Mouse (Mus musculus) megakaryocyte, embryonic 14.5 days (primary cell): Measurements from ENCODE around the gene Col4a6. TPM values are rescaled to one million over a fixed set of nuclear protein-coding genes. Genes with fewer than 3 reads are reported as not detected.

Experiments used
- H3K27me3 ChIP-seq: replicated peaks from 2 replicates; pipeline ENCODE3; 2012; ENCODE audit warnings: inconsistent platforms
- H3K36me3 ChIP-seq: replicated peaks from 2 replicates; pipeline ENCODE3; 2012; ENCODE audit warnings: low read length, inconsistent platforms, mixed read lengths
- H3K4me1 ChIP-seq: 2 replicates; pipeline ENCODE4 v1.6.1; 2012; ENCODE audit warnings: inconsistent platforms
- H3K4me3 ChIP-seq: replicated peaks from 2 replicates; pipeline ENCODE3; 2012; ENCODE audit warnings: moderate library complexity, mild to moderate bottlenecking, inconsistent platforms
- H3K9me3 ChIP-seq: 2 replicates; pipeline ENCODE4 v1.6.1; 2012; ENCODE audit warnings: inconsistent platforms
- FLI1 ChIP-seq: IDR thresholded peaks from 2 replicates; pipeline ENCODE4 v1.6.1; 2012; ENCODE audit warnings: low read length, inconsistent platforms, mixed read lengths
- GATA1 ChIP-seq: IDR thresholded peaks from 3 replicates; pipeline ENCODE4 v1.6.1; 2012; ENCODE audit warnings: mixed read lengths, low read length, inconsistent platforms, borderline replicate concordance
- polyA plus RNA-seq: library from polyadenylated mRNA; stranded (reverse); fragments of >175 nt; gene quantifications from 2 replicates; pipeline ENCODE4 v1.2.3, GENCODE M21; 2012; ENCODE audit warnings: low replicate concordance; ENCODE audit not compliant: insufficient read depth

Col4a6 gene
- polyA plus RNA-seq, 1 experiment, result 0.34 TPM

DNA sequence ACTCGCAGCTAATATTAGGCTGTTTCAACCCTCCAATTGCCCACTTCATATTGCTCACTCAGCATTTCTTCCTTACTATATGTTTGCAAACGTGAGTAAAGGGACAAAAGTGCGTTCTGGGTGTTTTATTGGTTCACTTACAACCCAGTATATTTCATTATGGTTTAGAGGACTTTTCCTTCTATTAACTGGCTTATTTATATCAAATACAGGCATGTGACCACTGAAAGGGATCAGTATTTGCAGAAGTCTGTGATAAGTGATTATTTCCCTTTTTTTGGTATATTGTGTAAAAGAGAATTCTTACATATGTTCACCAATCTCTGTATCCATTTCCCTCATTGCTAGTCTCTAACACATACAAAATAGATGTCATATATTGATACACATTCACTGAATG lies 313.5 kb downstream of the Col4a6 start:
- Histone ChIP-seq H3K4me3 (no peak overlapping the region), H3K4me1 (peaks cover 9% of the 10 kb centered on the region), H3K27me3 (peaks cover 2% of the 10 kb centered on the region), H3K36me3 (peaks cover 35% of the 10 kb centered on the region), H3K9me3 (no peaks in the 10 kb centered on the region)
- TF ChIP-seq GATA1, result no peak

DNA sequence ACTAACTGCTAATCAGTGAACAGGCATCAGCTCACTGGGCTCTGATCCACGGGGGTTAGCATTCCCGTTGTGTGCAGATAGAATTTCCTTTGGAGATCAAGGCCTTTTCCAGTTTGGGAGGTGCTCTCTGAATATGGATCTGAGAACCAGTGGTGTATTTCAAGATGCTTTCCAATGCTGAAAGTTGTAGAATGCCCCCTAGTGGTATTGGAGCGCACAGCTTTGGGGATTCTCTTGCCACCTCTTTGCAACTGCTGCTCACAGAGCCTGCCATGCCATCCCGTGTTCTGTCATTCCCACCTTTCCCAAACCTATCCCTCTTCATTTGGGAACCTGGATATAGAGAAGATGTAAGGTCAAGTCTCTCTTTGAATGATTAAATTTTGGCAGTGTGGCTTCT lies 315.7 kb downstream of the Col4a6 start:
- no peaks in the 10 kb centered on the region for H3K9me3 ChIP-seq
- H3K36me3 ChIP-seq, result peaks cover 41% of the 10 kb centered on the region
- H3K4me1 ChIP-seq, result peaks cover 17% of the 10 kb centered on the region
- H3K27me3 ChIP-seq, result peaks cover 12% of the 10 kb centered on the region
- TF ChIP-seq GATA1 (no peak), FLI1 (no peak)
- no peak overlapping the region for H3K4me3 ChIP-seq

DNA sequence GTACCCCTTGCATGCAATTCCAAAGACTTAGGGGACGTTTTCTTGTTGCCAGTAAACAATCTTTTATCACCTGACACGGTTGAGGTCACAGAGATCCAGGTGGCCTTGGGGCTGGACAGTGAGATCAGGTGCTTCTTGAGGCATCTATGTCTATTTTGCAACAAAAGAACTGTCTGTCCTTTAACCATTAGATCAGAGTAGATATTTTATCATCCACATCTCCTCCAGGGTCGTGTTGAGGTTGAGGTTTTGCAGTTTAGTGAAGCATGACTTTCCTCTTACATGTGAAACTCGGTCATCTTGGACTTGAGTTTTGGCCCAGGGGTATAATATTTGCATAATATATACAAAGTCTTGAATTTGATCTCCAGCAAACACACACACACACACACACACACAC lies 316.2 kb downstream of the Col4a6 start:
- TF ChIP-seq GATA1 (no peak), FLI1 (no peak)
- H3K36me3 ChIP-seq, result peaks cover 47% of the 10 kb centered on the region
- H3K4me1 ChIP-seq, result peaks cover 17% of the 10 kb centered on the region
- H3K9me3 ChIP-seq, result no peaks in the 10 kb centered on the region
- H3K27me3 ChIP-seq, result peaks cover 17% of the 10 kb centered on the region
- H3K4me3 ChIP-seq, result no peak overlapping the region

DNA sequence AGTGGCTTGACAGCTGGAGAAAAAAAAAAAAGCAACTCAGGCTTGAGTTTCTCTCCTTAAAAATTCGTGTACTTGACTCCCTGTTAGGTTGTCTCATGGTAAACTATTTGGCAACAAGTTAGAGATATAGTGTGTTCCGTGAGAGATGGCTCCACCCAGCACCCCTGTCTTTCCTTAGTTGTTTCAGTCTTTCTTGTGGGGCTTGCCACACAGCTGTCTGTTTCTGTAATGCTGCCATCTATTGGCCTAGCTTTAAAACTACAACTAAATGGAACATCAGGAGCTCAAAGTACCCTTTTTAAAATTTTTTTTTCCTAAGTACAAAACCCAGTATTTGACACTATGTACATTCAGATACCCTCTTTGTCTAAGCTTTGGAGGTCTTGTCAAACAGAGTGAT lies 317.2 kb downstream of the Col4a6 start:
- Histone ChIP-seq H3K36me3 (peaks cover 50% of the 10 kb centered on the region), H3K4me3 (no peak overlapping the region), H3K9me3 (no peaks in the 10 kb centered on the region), H3K27me3 (peaks cover 26% of the 10 kb centered on the region), H3K4me1 (peaks cover 17% of the 10 kb centered on the region)
- no peak for TF ChIP-seq FLI1
- TF ChIP-seq GATA1, result no peak

DNA sequence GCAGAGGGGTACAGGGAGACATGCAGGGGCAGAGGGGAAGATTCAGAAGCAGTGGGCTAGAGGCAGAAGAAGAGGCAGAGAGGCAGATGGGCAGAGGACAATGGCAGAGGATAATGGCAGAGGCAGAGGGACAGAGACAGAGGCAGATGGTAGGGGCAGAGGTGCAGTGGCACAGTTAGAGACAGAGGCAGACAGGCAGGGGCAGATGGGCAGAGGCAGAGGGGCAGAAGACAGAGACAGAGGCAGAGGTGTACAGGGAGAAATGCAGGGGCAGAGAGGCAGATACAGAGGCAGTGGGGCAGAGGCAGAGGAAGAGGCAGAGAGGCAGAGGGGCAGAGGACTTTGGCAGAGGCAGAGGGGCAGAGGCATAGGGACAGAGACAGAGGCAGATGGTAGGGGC lies 322.7 kb downstream of the Col4a6 start:
- no peak for TF ChIP-seq GATA1
- TF ChIP-seq FLI1, result no peak
- Histone ChIP-seq H3K4me3 (no peak overlapping the region), H3K4me1 (peaks cover 13% of the 10 kb centered on the region), H3K27me3 (peaks cover 49% of the 10 kb centered on the region), H3K36me3 (peaks cover 46% of the 10 kb centered on the region), H3K9me3 (no peaks in the 10 kb centered on the region)

DNA sequence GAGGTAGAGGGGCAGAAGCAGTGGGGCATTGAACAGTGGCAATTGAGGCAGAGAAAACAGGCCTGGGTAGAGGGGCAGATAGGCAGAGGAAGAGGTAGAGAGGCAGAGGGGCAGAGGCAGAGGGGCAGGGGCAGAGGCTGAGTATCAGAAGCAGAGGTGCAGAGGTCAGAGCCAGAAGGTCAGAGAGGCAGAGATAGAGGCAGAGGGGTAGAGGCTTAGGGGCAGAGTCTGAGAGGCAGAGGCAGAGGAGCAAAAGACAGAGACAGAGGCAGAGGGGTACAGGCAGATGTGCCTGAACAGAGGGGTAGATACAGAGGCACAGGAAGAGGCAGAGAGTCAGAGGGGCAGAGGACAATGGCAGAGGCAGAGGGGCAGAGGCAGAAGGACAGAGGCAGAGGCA lies 323.6 kb downstream of the Col4a6 start:
- Histone ChIP-seq H3K4me3 (no peak overlapping the region), H3K36me3 (peaks cover 46% of the 10 kb centered on the region), H3K9me3 (no peaks in the 10 kb centered on the region), H3K4me1 (peaks cover 7% of the 10 kb centered on the region; the same call in 1 of the 2 replicates), H3K27me3 (peaks cover 47% of the 10 kb centered on the region)
- TF ChIP-seq FLI1 (no peak), GATA1 (no peak)

DNA sequence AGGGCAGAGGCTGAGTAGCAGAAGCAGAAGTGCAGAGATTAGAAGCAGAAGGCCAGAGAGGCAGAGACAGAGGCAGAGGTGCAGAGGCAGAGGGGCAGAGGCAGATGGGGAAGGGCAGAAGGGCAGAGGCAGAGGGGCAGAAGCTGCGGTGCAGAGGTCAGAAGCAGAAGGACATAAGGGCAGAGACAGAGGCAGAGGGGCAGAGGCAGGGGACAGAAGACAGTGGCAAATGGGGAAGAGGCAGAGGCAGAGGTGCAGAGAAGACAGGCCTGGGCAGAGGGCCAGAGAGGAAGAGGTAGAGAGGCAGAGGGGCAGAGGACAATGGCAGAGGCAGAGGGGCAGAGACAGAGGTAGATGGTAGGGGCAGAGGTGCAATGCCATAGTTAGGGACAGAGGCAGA lies 324.2 kb downstream of the Col4a6 start:
- peaks cover 46% of the 10 kb centered on the region for H3K27me3 ChIP-seq
- TF ChIP-seq GATA1 (no peak), FLI1 (no peak)

More for the DNA sequence above, 324.2 kb downstream of the Col4a6 start:
- Histone ChIP-seq H3K9me3 (no peaks in the 10 kb centered on the region), H3K4me3 (no peak overlapping the region), H3K36me3 (peaks cover 45% of the 10 kb centered on the region), H3K4me1 (peaks cover 4% of the 10 kb centered on the region; the same call in 1 of the 2 replicates)

Other genes with a start within 250 kb of the Col4a6 start
- 0.78 and 0.87 TPM in 2 replicates for gene Col4a5, start 1.3 kb upstream of the Col4a6 start, polyA plus RNA-seq